Mouse (Mus musculus) adrenal gland, adult 8-10 months (tissue): ENCODE results near the gene Fam135a. TPM values are rescaled to one million over a fixed set of nuclear protein-coding genes. Genes with fewer than 3 reads are reported as not detected.

Source experiments
- DNase-seq: peaks from one replicate; pipeline ENCODE4 v3.0.0; 2022
- total RNA-seq, 4 experiments: library from RNA; stranded (reverse); gene quantifications; 2 replicates each; pipeline ENCODE4 v1.2.4; 2022

The Fam135a gene
- 10 to 100 TPM; 17.6 to 32.0 (median 22.6) TPM for total RNA-seq

GRCm38 (mm10) chr1:24099926-24100869 lies at the start of gene Fam135a:
Fam135a (minus strand) TSS chr1:24100341.
- DNase-seq = peak; percentile 90

- no peak for DNase-seq
Measured at GRCm38 (mm10) chr1:24143504-24143903, 43.4 kb upstream of the Fam135a start.

GRCm38 (mm10) chr1:24140555-24140954 lies 40.4 kb upstream of the Fam135a start:
- DNase-seq = no peak

GRCm38 (mm10) chr1:24137133-24137532 lies 37.0 kb upstream of the Fam135a start:
- peak; percentile 14 for DNase-seq

- no peak for DNase-seq
Measured at GRCm38 (mm10) chr1:24134792-24135191, 34.7 kb upstream of the Fam135a start.

GRCm38 (mm10) chr1:24133853-24134252 lies 33.7 kb upstream of the Fam135a start:
- DNase-seq = no peak

- no peak for DNase-seq
Measured at GRCm38 (mm10) chr1:24127866-24128265, 27.7 kb upstream of the Fam135a start.

- DNase-seq = no peak
Measured at GRCm38 (mm10) chr1:24124610-24125009, 24.5 kb upstream of the Fam135a start.

GRCm38 (mm10) chr1:24122582-24122981 lies 22.4 kb upstream of the Fam135a start:
- no peak for DNase-seq

GRCm38 (mm10) chr1:24107971-24108773 lies 8.0 kb upstream of the Fam135a start:
- DNase-seq = no peak

- DNase-seq = no peak
Measured at GRCm38 (mm10) chr1:24107378-24107777, 7.2 kb upstream of the Fam135a start.

- DNase-seq = no peak
Measured at GRCm38 (mm10) chr1:24102579-24103149, 2.5 kb upstream of the Fam135a start.

GRCm38 (mm10) chr1:24100870-24101358 lies 773 bp upstream of the Fam135a start:
- DNase-seq = no peak

GRCm38 (mm10) chr1:24099541-24099925 lies 608 bp downstream of the Fam135a start:
- no peak for DNase-seq

- no peak for DNase-seq
Measured at GRCm38 (mm10) chr1:24097541-24097940, 2.6 kb downstream of the Fam135a start.

GRCm38 (mm10) chr1:24092414-24092813 lies 7.7 kb downstream of the Fam135a start:
- DNase-seq = no peak

GRCm38 (mm10) chr1:24090603-24091002 lies 9.5 kb downstream of the Fam135a start:
- no peak for DNase-seq

- DNase-seq = no peak
Measured at GRCm38 (mm10) chr1:24090094-24090493, 10.0 kb downstream of the Fam135a start.

GRCm38 (mm10) chr1:24086176-24086575 lies 14.0 kb downstream of the Fam135a start:
- DNase-seq = no peak

GRCm38 (mm10) chr1:24074396-24074795 lies 25.7 kb downstream of the Fam135a start:
- DNase-seq = no peak

GRCm38 (mm10) chr1:24073386-24074248 lies 26.5 kb downstream of the Fam135a start:
- DNase-seq = no peak

GRCm38 (mm10) chr1:24068830-24069229 lies 31.3 kb downstream of the Fam135a start:
- DNase-seq = no peak
